Mouse (Mus musculus) midbrain, embryonic 15.5 days (tissue): Measurements from ENCODE around the gene Snx21. TPM values are rescaled to one million over a fixed set of nuclear protein-coding genes. Genes with fewer than 3 reads are reported as not detected.

Experiments
- ATAC-seq: fragments of 200-750 bp; cut with Nextera tagmentation; replicated peaks from 2 replicates; pipeline ENCODE4 v1.8.0; 2017; ENCODE audit warnings: moderate TSS enrichment
- H3K27ac ChIP-seq: fragments of 300-500 bp; sonication (generic); 2 replicates; pipeline ENCODE4 v1.5.1; 2015; ENCODE audit warnings: mild to moderate bottlenecking, inconsistent platforms
- H3K27me3 ChIP-seq: fragments of 300-500 bp; sonication (generic); replicated peaks from 2 replicates; pipeline ENCODE4 v1.6.1; 2015; ENCODE audit warnings: inconsistent platforms
- H3K36me3 ChIP-seq: fragments of 300-500 bp; sonication (generic); replicated peaks from 2 replicates; pipeline ENCODE4 v1.6.1; 2015; ENCODE audit warnings: inconsistent platforms
- H3K4me1 ChIP-seq: fragments of 300-500 bp; sonication (generic); 2 replicates; pipeline ENCODE4 v1.6.1; 2015; ENCODE audit warnings: inconsistent platforms
- H3K4me2 ChIP-seq: fragments of 300-500 bp; sonication (generic); 2 replicates; pipeline ENCODE4 v1.6.1; 2015; ENCODE audit warnings: inconsistent platforms, mild to moderate bottlenecking, moderate library complexity
- H3K4me3 ChIP-seq: fragments of 300-500 bp; sonication (generic); 2 replicates; pipeline ENCODE4 v1.5.1; 2015; ENCODE audit warnings: mild to moderate bottlenecking, inconsistent platforms
- H3K9ac ChIP-seq: fragments of 300-500 bp; sonication (generic); 2 replicates; pipeline ENCODE4 v1.6.1; 2015; ENCODE audit warnings: mild to moderate bottlenecking, inconsistent platforms
- H3K9me3 ChIP-seq: fragments of 300-500 bp; sonication (generic); 2 replicates; pipeline ENCODE4 v1.6.1; 2016; ENCODE audit warnings: inconsistent platforms
- WGBS: fragments of 180-500 bp; shearing (Covaris S2); methylation state at CpG from one replicate; pipeline ENCODE4 v1.1.7; 2015; ENCODE audit warnings: mixed read lengths; 5-methylcytosine and 5-hydroxymethylcytosine counted together
- polyA plus RNA-seq: library from polyadenylated mRNA; unstranded; fragments of >200 nt; fragmentation: Nextera tagmentation; extraction: Ambion mirVana; gene quantifications from 2 replicates; pipeline ENCODE4 v1.2.1, GENCODE M21; 2015

Snx21 gene
- polyA plus RNA-seq, 1 experiment from 2014 or later = 34.8 TPM

GRCm38 (mm10) chr2:164823181-164823585 is 37.6 kb downstream of the Snx21 start:
- WGBS = 1% methylated on average over 10 of the region's 10 CpGs
- Histone ChIP-seq H3K4me3 (peak overlapping the region; percentile 80), H3K27ac (peak overlapping the region; percentile 96), H3K4me1 (peaks cover 29% of the 10 kb centered on the region), H3K36me3 (peaks cover 41% of the 10 kb centered on the region), H3K4me2 (peak overlapping the region; percentile 57), H3K9me3 (no peaks in the 10 kb centered on the region), H3K27me3 (no peaks in the 10 kb centered on the region), H3K9ac (peak overlapping the region; percentile 81)
- ATAC-seq = peak; percentile 81

DNA sequence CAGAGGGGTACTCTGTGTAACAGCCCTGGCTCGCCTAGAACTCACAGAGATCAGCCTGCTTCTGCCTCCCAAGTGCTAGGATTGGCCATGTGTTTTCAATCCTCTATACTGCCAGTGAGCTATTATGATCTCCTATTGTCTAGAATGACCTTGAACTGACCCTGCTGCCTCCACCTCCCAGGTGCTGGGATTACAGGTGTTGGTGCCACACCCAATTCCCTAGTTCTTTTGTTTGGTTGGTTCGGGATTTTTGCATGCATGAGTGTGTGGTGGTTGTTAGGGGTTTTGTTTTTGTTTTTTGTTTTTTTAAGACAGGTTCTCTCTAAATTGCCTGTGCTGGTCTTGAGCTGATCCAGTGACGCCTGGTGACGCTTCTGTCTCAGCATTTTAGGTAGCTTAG is 38.3 kb downstream of the Snx21 start:
- WGBS = 94% methylated on average over 4 of the region's 4 CpGs
- Histone ChIP-seq H3K36me3 (peaks cover 41% of the 10 kb centered on the region), H3K4me2 (peak overlapping the region; percentile 57), H3K4me1 (peaks cover 29% of the 10 kb centered on the region), H3K9ac (no peak overlapping the region), H3K27me3 (no peaks in the 10 kb centered on the region), H3K9me3 (no peaks in the 10 kb centered on the region), H3K4me3 (peak overlapping the region; percentile 80; the same call in 1 of the 2 replicates), H3K27ac (no peak overlapping the region)
- ATAC-seq = no peak

- H3K36me3 ChIP-seq = peaks cover 36% of the 10 kb centered on the region
- no peaks in the 10 kb centered on the region for H3K9me3 ChIP-seq
- no peak overlapping the region for H3K9ac ChIP-seq
- H3K4me2 ChIP-seq = no peak overlapping the region
- H3K27ac ChIP-seq = no peak overlapping the region
- no peak overlapping the region for H3K4me3 ChIP-seq
- peaks cover 29% of the 10 kb centered on the region for H3K4me1 ChIP-seq
- H3K27me3 ChIP-seq = no peaks in the 10 kb centered on the region
- 94% methylated on average over 17 of the region's 17 CpGs for WGBS
- no peak for ATAC-seq
Observed at GRCm38 (mm10) chr2:164825521-164825920, 39.9 kb downstream of the Snx21 start.

- WGBS = 92% methylated on average over 16 of the region's 16 CpGs
- peaks cover 25% of the 10 kb centered on the region for H3K4me1 ChIP-seq
- H3K4me3 ChIP-seq = no peak overlapping the region
- no peak for ATAC-seq
- H3K27me3 ChIP-seq = no peaks in the 10 kb centered on the region
- peaks cover 27% of the 10 kb centered on the region for H3K36me3 ChIP-seq
- H3K4me2 ChIP-seq = no peak overlapping the region
- H3K9me3 ChIP-seq = no peaks in the 10 kb centered on the region
- no peak overlapping the region for H3K9ac ChIP-seq
- H3K27ac ChIP-seq = no peak overlapping the region
Observed at GRCm38 (mm10) chr2:164827146-164827850, 41.7 kb downstream of the Snx21 start.

GRCm38 (mm10) chr2:164828437-164828836 is 42.8 kb downstream of the Snx21 start, which contains the start of gene Spata25:
Spata25 (minus strand) TSS chr2:164828537.
- WGBS = 90% methylated on average over 6 of the region's 6 CpGs

GRCm38 (mm10) chr2:164829090-164829489 is 43.5 kb downstream of the Snx21 start:
- 92% methylated on average over 1 of the region's 1 CpGs for WGBS
- no peaks in the 10 kb centered on the region for H3K9me3 ChIP-seq
- H3K4me1 ChIP-seq = peaks cover 25% of the 10 kb centered on the region
- ATAC-seq = no peak
- H3K4me3 ChIP-seq = no peak overlapping the region
- no peak overlapping the region for H3K4me2 ChIP-seq
- no peak overlapping the region for H3K27ac ChIP-seq
- no peaks in the 10 kb centered on the region for H3K27me3 ChIP-seq
- H3K9ac ChIP-seq = no peak overlapping the region
- H3K36me3 ChIP-seq = peaks cover 27% of the 10 kb centered on the region

More at GRCm38 (mm10) chr2:164828437-164828836, 42.8 kb downstream of the Snx21 start, which contains the start of gene Spata25:
- Histone ChIP-seq H3K9me3 (no peaks in the 10 kb centered on the region), H3K4me2 (no peak within 1 kb of the TSS), H3K4me1 (peaks cover 28% of the 10 kb centered on the region), H3K9ac (no peak within 1 kb of the TSS), H3K36me3 (peaks cover 27% of the 10 kb centered on the region), H3K4me3 (no peak within 1 kb of the TSS), H3K27me3 (no peaks in the 10 kb centered on the region), H3K27ac (no peak within 1 kb of the TSS)
- ATAC-seq = no peak

GRCm38 (mm10) chr2:164831029-164831428 is 45.4 kb downstream of the Snx21 start:
- H3K9me3 ChIP-seq = no peaks in the 10 kb centered on the region
- H3K4me1 ChIP-seq = peaks cover 33% of the 10 kb centered on the region
- no peaks in the 10 kb centered on the region for H3K27me3 ChIP-seq
- peaks cover 13% of the 10 kb centered on the region for H3K36me3 ChIP-seq
- H3K27ac ChIP-seq = no peak overlapping the region
- no peak for ATAC-seq
- H3K9ac ChIP-seq = no peak overlapping the region
- H3K4me2 ChIP-seq = no peak overlapping the region
- 89% methylated on average over 10 of the region's 10 CpGs for WGBS
- no peak overlapping the region for H3K4me3 ChIP-seq

GRCm38 (mm10) chr2:164832032-164832747 is 46.6 kb downstream of the Snx21 start:
- no peak for ATAC-seq
- no peaks in the 10 kb centered on the region for H3K27me3 ChIP-seq
- peak overlapping the region; percentile 82 for H3K27ac ChIP-seq
- H3K9ac ChIP-seq = peak overlapping the region; percentile 75
- H3K4me1 ChIP-seq = peaks cover 26% of the 10 kb centered on the region
- 63% methylated on average over 16 of the region's 16 CpGs for WGBS
- H3K36me3 ChIP-seq = 0 out of 2 replicates have a peak, but pooled peaks cover 4% of the 10 kb centered on the region
- H3K9me3 ChIP-seq = no peaks in the 10 kb centered on the region
- H3K4me3 ChIP-seq = peak overlapping the region; percentile 64
- H3K4me2 ChIP-seq = peak overlapping the region; percentile 100

GRCm38 (mm10) chr2:164832748-164833301 is 47.2 kb downstream of the Snx21 start, which contains the start of gene Ctsa:
Ctsa (plus strand) TSS chr2:164832873.
- 1% methylated on average over 35 of the region's 35 CpGs for WGBS
- Histone ChIP-seq H3K27ac (peak within 1 kb of the TSS; percentile 82), H3K4me1 (peaks cover 26% of the 10 kb centered on the region), H3K4me2 (peak within 1 kb of the TSS; percentile 100), H3K9ac (peak within 1 kb of the TSS; percentile 75), H3K36me3 (no peaks in the 10 kb centered on the region), H3K27me3 (no peaks in the 10 kb centered on the region), H3K4me3 (peak within 1 kb of the TSS; percentile 64), H3K9me3 (no peaks in the 10 kb centered on the region)
- peak; percentile 76 for ATAC-seq

- peak within 1 kb of the TSS; percentile 64 for H3K4me3 ChIP-seq
- peaks cover 26% of the 10 kb centered on the region for H3K4me1 ChIP-seq
- H3K9ac ChIP-seq = peak within 1 kb of the TSS; percentile 75
- peak; percentile 87 for ATAC-seq
- no peaks in the 10 kb centered on the region for H3K9me3 ChIP-seq
- under 1% methylated on average over 31 of the region's 31 CpGs for WGBS
- no peaks in the 10 kb centered on the region for H3K27me3 ChIP-seq
- H3K27ac ChIP-seq = peak within 1 kb of the TSS; percentile 82
- H3K36me3 ChIP-seq = 0 out of 2 replicates have a peak, but pooled peaks cover 4% of the 10 kb centered on the region
- peak within 1 kb of the TSS; percentile 100 for H3K4me2 ChIP-seq
Observed at GRCm38 (mm10) chr2:164833314-164833959, 47.8 kb downstream of the Snx21 start, which contains the start of gene Neurl2. Neurl2 (minus strand) TSS chr2:164833456.

DNA sequence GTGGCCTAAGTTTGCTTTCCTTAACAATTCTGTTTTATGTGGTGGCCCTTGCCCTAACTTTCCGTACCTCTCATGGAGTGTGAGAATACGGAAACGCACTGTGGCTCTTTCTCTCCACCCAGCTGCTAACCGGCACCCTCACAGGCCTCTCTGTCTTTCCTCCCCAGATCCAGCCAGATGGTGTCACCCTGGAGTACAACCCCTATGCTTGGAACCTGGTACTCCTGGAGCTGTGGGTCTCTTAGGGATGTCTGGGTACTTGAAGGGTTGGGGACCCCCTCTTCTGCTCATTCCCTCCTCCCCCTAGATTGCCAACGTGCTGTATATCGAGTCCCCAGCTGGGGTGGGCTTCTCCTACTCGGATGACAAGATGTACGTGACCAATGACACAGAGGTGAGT is 48.9 kb downstream of the Snx21 start:
- 42% methylated on average over 8 of the region's 8 CpGs for WGBS
- Histone ChIP-seq H3K4me2 (peak overlapping the region; percentile 100), H3K36me3 (0 out of 2 replicates have a peak, but pooled peaks cover 10% of the 10 kb centered on the region), H3K4me1 (peaks cover 26% of the 10 kb centered on the region), H3K9me3 (no peaks in the 10 kb centered on the region), H3K4me3 (peak overlapping the region; percentile 64), H3K27me3 (no peaks in the 10 kb centered on the region), H3K27ac (no peak overlapping the region), H3K9ac (peak overlapping the region; percentile 75)
- no peak for ATAC-seq
